Mouse (Mus musculus) cerebellum, adult (tissue): ENCODE measurements around the gene Pigm.

Experiments
- ATAC-seq: cut with Nextera tagmentation; 2 replicates; pipeline ENCODE4 v1.9.2; 2017; ENCODE audit warnings: mild to moderate bottlenecking, moderate library complexity, mixed read lengths; ENCODE audit not compliant: insufficient number of reproducible peaks, low FRiP score, low TSS enrichment

The Pigm gene

DNA sequence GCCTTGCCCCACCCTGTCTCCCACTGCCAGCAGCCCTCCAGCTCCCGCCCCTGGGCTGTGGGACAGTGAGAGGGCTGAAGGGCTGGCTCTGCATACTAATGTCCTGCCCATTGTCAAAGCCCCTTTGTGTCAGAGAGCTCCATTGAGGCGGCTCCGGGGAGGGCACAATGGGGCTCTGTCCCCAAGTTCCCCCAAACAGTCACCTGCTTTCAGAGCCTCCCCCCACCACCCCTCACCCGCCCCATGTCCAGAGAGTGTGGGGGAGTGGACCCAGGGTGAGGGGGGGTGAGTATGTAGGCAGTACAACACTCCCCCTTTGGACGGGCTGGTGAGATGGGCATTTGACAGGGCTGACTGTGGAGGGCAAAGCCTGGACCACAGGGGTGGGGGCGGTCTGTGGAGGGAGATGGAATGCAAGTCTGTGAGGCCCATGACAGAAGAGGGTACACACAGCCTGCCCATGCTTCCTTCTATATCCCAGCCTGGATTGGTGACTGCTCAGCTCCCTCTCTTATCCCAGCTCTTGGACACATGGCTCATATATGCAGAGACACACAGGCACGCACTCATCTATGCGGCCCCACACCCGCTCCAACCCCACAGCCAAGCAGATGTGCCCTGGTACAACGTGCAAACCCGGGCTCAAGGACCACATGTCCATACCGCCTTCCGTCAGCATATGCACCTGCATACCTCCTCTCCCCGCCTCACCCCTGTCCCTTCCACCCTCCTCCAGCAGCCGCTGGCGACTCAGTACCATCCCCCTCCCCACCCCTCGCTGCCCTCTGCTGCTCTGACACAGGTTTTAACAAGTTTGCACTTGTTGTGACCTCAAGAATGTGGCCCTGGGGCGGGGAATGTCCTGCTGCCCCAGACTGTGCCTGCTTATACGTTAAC, 26.2 kb upstream of the Pigm start:
- peak; percentile 52 for ATAC-seq

- ATAC-seq = no peak
Measured at GRCm38 (mm10) chr1:172352001-172352400, 24.3 kb upstream of the Pigm start.

DNA sequence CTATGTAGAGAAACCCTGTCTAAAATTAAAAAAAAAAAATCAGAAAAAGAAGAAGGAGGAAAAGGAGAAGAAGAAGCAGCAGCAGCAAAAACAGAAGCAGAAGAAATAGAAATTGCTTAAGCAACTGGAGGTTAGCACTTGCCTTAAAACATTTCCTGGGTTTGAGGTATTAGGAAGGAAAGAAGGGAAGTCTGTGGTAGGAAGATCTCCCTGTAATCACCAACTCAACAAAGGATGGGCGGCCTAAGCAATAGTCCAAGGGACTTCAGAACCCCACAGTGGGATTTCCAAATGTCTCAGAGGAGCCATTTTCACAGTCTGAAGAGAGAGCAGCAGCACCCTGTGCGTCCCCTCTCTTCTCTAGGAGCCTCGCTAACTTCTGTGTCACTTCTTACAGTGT, 23.9 kb upstream of the Pigm start:
- no peak for ATAC-seq

- ATAC-seq = no peak
Measured at GRCm38 (mm10) chr1:172355336-172355735, 21.0 kb upstream of the Pigm start.

- ATAC-seq = peak; percentile 75; the same call in 1 of the 2 replicates
Measured at GRCm38 (mm10) chr1:172357550-172357949, 18.8 kb upstream of the Pigm start.

DNA sequence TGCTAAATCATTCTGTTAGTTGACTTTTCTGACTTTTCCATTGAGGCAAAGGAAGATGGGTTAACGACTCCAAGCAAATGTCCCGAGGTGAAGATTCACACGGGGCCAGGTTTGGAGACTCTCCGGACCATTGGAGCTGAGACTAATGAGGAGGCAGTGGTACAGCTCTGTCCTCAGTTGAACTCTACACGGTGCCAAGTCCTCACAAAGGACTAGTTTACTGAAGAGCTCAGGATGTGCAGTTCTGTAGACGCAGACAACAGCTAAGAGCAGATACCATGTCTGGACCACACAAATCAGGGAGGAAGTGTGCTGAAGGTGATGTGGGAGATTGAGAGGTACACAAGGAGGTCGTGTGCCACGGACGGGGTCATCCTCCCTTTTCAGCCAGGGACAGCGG, 18.0 kb upstream of the Pigm start:
- no peak for ATAC-seq

DNA sequence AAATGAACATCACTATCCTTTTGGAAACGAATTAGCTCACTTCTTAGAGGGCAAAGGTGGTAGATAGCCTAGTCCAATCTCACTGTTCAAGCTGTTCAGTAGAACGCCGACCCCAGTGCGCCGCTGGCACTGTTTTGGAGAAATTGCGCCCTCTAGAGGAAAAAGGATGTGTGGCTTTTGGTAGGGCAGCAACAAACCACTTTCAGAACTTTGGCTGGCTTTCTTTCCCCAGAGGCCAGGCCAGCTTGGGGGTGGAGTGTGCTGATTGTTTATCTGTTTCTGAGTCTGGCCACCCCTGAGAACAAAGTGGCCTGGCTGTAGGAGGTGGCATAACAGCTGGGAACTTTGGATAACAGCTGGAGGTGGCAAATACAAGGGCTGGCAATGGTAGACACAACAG, 11.7 kb upstream of the Pigm start:
- ATAC-seq = 0 out of 2 replicates have a peak, but pooled peaks have one; percentile 49

- no peak for ATAC-seq
Measured at GRCm38 (mm10) chr1:172368768-172369418, 7.5 kb upstream of the Pigm start.

GRCm38 (mm10) chr1:172376758-172377458, 562 bp downstream of the Pigm start:
- peak; percentile 37; the same call in 1 of the 2 replicates for ATAC-seq

- ATAC-seq = no peak
Measured at GRCm38 (mm10) chr1:172380066-172380465, 3.7 kb downstream of the Pigm start.

- ATAC-seq = no peak
Measured at GRCm38 (mm10) chr1:172382090-172382489, 5.7 kb downstream of the Pigm start.

DNA sequence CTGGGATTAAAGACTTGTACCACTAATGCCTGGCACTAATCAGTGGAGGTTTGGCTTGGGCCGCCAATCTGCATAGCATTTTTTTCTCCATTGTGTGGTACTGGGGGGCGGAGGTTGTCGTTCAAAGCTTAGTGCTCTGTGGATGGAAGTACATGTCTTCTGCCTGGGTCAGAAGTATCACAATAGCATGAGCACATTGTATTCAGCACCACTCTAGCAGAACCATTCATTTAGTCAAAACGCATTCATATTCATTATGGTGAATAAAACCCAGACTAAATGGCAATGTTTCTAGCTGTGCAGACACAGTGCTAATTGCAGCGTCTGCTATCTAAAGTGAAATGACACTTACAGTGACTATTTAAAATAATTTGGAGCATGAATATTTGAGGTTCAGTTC, 10.9 kb downstream of the Pigm start:
- no peak for ATAC-seq

GRCm38 (mm10) chr1:172390769-172391168, 14.4 kb downstream of the Pigm start:
- no peak for ATAC-seq

- no peak for ATAC-seq
Measured at GRCm38 (mm10) chr1:172391807-172392581, 15.6 kb downstream of the Pigm start.

DNA sequence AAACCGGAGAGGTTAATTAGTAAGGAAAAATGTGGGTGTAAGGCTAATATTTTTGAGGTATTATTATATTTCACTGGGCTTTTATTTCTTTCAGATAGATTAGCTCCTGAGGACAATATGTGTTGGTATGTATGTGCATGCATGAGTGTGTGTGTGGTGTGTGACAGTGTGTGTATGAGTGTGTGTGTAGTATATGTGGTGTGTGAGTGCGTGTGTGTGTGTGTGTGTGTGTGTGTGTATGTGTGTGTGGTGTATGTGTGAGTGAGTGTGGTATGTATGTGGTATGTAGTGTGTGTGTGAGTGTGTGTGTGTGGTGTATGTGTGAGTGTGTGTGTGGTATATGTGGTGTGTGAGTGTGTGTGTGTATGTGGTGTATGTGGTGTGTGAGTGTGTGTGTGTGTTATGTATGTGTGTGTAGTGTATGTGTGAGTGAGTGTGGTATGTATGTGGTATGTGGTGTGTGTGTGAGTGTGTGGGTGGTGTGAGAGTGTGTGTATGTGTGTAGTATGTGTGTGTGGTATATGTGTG, 16.4 kb downstream of the Pigm start:
- no peak for ATAC-seq

- no peak for ATAC-seq
Measured at GRCm38 (mm10) chr1:172393739-172394138, 17.4 kb downstream of the Pigm start.

DNA sequence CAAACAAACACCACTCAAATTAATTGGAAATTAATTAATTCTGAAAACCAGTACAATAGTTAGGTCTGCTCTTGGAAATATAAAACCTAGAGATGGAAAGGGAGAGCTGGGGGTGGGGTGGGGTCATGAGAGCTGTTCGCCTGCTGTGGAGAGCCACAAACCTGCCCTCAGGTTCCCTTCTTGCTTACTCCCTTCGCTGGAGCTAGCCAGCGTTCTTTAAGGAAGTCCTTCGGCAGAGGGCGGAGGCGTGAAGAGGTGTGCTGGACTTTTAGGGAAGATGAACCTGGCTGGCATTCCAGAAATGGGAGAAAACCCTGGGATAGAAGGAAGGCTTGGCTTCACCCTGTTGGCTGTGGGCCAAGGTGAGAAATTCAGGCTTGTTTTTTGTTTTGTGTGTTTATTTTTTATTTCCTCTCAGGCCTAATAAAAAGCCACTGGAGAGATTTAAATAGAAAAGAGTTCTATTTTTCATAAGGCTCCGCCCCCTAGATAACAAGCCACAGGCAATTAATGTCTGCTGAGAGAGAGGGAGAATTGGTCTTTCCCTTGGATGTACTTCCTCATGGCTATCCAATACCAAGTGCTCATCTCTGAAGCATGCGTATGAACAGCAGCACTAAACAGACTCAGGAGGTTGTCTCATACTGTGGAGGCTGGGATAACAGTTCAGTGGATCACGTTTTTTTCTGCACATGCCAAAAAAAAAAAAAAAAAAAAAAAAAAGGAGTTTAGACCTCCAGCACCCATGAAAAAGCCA, 20.8 kb downstream of the Pigm start:
- ATAC-seq = no peak

GRCm38 (mm10) chr1:172406077-172406706, 29.8 kb downstream of the Pigm start:
- ATAC-seq = no peak

- no peak for ATAC-seq
Measured at GRCm38 (mm10) chr1:172408996-172409395, 32.6 kb downstream of the Pigm start.
